Mouse (Mus musculus) heart, adult 2 months (tissue): ENCODE data around the gene Pias3.

Experiments used
- CTCF ChIP-seq: fragments of 200-600 bp; IDR thresholded peaks from 2 replicates; pipeline ENCODE4 v1.8.1; 2022; ENCODE audit warnings: antibody characterized with exemption, mild to moderate bottlenecking, moderate library complexity
- POLR2A ChIP-seq: fragments of 200-500 bp; IDR thresholded peaks from 2 replicates; pipeline ENCODE4 v1.6.1; 2011; ENCODE audit warnings: mild to moderate bottlenecking, low read depth, low read length, control low read depth; ENCODE audit not compliant: insufficient read depth

GRCm38 (mm10) chr3:96669727-96670468, 26.3 kb upstream of the Pias3 start, which contains the start of gene Ankrd35:
- peak; percentile 53 for TF ChIP-seq CTCF
- no peak for TF ChIP-seq POLR2A
